Mouse (Mus musculus): ENCODE data around the gene Calcb.

Gene Calcb

DNA sequence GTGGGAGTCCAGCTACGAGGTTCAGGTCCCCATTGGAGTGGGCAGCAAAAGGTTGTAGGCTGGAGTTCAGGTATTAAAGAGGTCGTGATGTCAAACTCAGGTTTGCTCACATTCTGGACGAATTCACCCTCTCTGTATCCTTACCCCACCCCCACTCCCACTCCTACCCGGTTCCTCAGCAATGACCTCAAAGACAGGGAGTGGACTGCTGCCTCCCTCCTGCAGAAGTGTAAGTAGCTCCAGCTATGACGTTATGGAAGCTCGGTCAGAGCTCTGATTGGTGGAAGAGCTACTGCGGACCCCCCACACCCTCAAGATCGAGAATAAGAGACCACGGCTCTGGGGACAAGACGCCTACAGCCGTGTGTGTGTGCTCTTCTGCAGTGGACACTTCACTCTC is at the start of gene Calcb:
TSS of gene Calcb (plus strand) at position 344 of the 400 bp plus-strand sequence.
- DNase-seq (ENCODE audit: inconsistent age in 2 of 2, low spot score in 1 of 2): no peak

DNA sequence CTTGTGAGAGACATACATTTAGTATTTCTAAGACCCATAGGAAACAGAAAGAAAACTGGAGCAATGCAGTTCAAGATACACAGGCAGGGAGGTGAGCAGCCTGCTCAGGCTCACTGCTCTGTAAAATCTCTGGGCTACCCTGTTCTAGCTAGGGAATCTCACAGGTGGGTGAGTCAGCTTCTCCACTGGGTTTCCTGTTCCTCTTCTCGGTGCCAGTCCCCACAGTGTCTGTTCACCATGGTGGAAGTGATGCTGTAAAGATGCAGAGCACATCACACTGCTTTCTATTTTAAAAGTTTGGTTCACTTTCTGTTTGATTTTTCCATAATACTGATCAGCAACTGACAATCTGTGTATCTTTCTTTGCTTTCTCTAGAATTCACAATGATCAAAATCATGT is 47.0 kb upstream of the Calcb start:
- no peak for DNase-seq (ENCODE audit: inconsistent age in 2 of 2, low spot score in 1 of 2)

DNA sequence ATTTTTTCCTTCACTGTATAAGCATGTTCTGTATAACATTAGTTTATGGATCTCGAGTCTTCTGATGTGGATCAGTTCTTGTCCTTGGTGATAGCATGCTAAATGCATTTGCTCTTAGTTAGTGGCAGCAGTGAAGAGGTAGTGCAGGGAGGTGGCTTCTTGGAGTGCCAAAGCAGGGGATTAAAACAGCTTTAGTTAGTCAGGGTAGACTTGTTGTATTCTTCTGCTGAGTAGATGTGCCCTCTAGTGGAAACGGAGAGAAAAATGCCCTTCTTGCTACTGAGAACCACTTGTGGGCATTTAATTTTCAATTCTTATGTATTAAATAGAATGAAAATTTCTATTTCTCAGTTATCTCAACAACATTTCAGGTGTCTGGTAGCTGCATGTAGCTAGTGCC is 45.7 kb upstream of the Calcb start:
- DNase-seq (ENCODE audit: inconsistent age in 2 of 2, low spot score in 1 of 2): peak in 1 of 2 experiments; percentile 47

DNA sequence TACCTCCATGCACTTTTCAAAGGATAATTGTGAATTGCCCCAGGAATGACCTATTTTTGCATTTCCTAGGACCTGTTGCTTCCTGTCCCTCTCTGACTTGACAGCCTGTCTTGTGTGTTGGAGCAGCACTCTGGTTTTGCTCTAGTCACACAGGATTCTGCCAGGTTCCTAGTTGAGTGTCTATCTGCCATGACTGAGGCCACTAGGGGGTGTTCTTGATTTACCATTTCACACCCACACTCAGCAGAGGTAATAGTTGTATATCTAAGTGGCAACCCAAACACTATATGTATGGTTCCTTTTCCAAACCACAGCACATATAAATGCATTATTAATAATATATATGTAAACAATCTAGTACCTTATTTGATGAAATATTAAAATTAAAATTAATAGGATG is 26.1 kb upstream of the Calcb start:
- DNase-seq (ENCODE audit: inconsistent age in 2 of 2, low spot score in 1 of 2): peak; percentile 13 to 70

DNA sequence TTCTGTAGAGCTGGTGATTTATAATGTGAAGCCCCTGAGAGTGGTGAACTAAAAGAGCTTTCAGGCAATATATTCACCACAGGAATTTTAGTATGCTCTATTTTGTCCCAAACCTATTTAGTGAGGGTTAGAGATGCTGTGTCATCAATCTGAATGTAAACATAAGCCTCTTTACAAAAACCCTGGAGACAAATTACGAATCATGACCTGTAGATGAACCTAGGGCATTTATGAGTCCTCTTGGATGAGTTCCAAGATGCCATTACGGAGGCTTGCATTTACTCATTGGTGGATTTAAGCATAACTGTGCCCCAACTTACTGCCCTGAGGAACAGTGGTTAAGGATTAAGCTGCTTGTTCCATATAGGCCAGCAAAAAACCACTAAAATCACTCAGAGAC is 17.6 kb upstream of the Calcb start:
- DNase-seq (ENCODE audit: inconsistent age in 2 of 2, low spot score in 1 of 2): no peak

DNA sequence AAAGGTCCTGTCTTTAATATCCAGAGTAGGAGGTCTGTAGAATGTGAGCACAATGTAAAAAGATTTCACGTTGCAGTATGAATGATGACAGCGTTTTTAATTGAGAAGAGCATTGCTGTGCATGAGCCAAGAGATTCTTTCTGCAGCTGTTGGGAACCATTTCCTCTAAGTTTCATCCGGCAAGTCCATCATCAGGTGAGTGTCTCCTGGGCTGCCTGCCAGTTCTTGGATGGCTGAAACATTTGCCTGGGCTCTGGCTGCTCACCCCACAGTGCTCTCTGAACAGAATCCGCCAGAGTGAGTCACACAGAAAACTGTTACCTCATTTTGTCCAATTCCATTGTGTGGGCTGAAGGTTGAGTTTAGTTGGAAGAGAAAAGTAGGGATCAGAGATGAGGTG is 11.7 kb upstream of the Calcb start:
- DNase-seq (ENCODE audit: inconsistent age in 2 of 2, low spot score in 1 of 2): peak in 1 of 2 experiments; percentile 35

DNA sequence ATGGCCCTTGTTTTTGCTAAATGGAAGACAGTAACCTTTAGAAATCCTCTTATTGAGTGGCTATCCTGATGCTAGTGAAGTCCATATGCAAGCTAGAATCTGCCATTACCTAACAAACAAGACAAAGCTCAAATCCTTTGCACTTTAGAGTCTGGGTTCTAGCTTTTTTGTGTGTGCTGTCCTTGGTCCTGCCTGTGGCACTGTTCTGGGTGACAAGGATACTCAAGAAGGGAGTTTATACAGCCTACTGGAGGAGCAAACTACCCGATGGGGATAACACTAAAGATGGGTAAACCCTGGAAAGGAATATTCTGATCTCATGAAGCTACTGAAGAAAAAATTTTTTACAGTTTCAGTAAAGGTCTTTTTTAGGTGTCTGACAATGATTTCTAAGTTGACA is 11.0 kb upstream of the Calcb start:
- DNase-seq (ENCODE audit: inconsistent age in 2 of 2, low spot score in 1 of 2): peak in 1 of 2 experiments; percentile 58

DNA sequence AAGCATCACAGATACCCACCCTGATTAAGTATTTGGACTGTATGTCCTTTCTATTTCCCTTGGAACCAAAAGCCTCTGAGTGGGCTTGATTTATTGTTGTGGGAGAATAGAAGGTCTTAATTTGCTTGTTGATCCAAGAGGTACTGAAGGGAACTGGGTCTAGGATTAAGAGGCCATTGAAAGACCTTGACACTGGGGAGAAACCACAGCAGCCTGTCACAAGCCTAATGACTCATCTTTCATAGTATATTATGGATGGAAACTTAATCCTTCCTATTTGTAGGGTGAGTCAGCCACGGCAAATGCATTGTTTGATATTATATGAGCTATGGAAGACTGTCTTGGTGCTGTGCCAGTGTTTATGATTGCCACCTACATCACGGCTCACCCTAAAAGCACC is 8.0 kb upstream of the Calcb start:
- peak; percentile 21 to 74 for DNase-seq (ENCODE audit: inconsistent age in 2 of 2, low spot score in 1 of 2)

DNA sequence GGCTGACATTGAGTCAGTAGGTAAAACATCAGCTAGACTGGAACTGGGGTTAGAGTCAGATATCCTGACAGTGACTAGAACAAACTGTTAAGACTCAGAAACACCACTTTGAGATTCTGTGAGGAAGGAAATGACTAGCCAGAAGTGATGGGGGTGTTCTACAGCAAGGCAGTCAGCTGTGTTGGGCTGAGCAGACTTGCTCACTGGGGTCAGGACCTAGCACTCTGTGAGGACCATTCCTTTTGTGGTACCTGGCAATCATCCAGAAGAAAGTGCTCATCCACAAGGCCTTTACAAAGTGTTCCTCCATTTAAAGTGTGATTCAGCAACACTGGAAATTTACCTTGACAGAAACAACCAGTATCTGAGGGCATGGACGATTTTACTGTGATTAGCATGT is 5.9 kb upstream of the Calcb start:
- DNase-seq (ENCODE audit: inconsistent age in 2 of 2, low spot score in 1 of 2): peak; percentile 40 to 51

DNA sequence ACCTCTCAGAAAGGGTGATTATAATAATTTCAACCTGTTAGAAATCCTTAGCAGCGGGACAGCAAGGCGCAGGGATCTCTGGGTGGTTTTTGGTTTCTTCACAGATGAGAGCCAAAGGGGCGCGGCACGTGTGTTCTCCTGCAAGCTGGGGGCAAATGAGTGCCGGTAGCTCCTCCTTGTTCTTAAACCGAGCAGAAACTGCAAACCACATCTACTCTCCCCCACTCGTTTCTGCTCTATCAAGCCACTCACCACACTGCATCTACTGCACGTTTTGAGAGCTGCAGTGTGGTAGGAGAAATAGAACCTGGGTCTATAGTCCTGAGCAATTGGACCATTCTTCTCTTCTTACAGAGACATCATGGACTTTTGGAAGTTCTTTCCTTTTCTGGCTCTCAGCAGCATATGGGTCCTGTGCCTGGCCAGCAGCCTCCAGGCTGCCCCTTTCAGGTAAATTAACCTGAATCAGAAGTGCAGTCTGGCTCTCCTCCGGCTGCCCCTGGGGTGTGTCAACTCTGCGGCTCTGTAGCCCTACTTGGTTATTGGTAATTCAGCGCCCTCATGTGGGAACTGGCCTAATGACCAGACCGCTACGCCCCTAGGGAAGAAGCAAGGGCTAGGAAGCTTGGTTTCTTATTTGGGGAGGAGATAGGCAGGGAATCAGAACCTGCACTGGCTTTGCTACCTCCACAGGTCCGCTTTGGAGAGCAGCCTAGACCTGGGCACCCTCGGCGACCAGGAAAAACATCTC is 1.1 kb downstream of the Calcb start:
- peak; percentile 52 to 84 for DNase-seq (ENCODE audit: inconsistent age in 2 of 2, low spot score in 1 of 2)

DNA sequence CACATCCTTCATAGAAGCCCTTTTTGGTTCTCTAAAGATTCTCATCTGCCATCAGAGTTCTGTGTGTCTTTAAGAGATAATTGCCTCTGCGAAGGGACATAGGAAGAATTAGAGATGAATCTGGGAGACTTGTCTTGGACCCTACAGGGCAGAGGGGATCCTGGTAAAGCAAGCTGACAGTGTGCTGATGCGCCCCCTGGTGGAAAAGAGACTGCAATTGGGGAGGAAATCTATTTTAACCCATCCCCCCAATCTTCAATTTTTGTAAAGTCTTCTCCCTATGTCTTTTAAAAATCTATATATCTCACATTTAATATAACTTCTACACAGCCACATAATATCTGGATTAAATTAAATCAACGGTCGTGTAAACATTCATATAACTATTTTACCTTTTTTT is 11.3 kb downstream of the Calcb start:
- DNase-seq (ENCODE audit: inconsistent age in 2 of 2, low spot score in 1 of 2): peak in 1 of 2 experiments; percentile 49

DNA sequence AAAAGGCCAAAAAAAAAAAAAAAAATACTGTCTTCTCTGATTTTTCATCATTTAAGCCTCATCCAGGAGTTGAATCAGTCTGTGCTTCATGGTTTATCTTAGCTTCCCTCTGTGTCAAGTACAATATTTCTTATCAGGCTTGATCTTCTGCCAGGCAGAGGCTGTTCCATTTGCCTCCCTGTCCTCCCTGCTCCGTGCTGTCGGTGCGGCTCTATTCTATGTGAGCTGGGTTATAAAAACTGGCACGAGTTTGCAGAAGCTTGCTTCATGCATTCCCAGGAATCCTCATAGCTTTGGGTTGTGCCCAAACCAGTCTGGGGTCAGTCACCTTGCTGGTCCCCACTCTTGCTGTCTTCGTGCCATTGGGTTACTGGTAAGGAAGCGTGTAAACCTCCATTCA is 12.7 kb downstream of the Calcb start:
- peak; percentile 76 to 78 for DNase-seq (ENCODE audit: inconsistent age in 2 of 2, low spot score in 1 of 2)

DNA sequence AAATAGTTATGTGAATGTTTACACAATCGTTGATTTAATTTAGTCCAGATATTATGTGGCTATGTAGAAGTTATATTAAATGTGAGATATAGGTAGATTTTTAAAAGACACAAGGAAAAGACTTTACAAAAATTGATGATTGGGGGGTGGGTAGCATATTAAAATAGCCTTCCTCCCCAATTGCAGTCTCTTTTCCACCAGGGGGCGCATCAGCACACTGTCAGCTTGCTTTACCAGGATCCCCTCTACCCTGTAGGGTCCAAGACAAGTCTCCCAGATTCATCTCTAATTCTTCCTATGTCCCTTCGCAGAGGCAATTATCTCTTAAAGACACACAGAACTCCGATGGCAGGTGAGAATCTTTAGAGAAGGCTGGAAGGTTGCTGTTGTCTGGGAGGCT is 13.3 kb downstream of the Calcb start:
- peak in 1 of 2 experiments; percentile 57 for DNase-seq (ENCODE audit: inconsistent age in 2 of 2, low spot score in 1 of 2)

DNA sequence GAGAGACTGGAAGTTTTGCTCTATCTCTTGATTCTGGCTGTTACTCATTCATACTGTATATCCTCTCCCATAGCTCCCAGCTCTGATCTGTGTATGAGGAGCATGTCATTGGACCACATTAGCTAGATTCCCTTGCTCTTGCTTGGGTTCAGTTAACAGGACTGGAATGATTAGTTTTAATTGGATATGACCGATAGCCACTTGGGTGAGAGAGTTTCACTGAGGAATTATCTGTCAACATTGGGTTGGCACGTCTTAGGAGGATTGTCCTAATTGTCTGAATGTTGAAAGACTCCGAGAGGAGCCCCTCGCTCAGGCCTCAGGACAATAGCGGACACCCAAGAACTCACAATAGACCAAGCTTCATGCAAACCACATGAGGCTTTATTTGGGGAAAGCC is 17.8 kb downstream of the Calcb start:
- no peak for DNase-seq (ENCODE audit: inconsistent age in 2 of 2, low spot score in 1 of 2)

DNA sequence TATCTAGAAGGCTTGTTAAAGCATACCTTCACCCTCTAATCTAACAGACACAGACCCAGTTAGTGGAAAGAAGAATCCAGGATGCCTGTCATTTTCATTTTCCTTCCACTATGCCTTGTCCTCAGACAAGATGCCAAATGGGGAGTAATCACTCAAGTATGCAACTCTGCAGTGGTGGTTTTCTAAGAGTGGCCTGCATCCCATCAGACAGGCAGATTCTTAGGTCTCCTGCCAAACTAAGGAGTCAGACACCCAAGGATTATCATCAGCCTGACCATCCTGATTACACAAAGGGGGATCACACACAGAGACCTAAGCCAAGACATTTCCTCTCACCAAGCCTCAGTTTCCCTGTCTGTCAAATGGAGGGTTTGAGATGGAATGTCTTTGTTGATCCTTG is 19.7 kb downstream of the Calcb start:
- no peak for DNase-seq (ENCODE audit: inconsistent age in 2 of 2, low spot score in 1 of 2)

DNA sequence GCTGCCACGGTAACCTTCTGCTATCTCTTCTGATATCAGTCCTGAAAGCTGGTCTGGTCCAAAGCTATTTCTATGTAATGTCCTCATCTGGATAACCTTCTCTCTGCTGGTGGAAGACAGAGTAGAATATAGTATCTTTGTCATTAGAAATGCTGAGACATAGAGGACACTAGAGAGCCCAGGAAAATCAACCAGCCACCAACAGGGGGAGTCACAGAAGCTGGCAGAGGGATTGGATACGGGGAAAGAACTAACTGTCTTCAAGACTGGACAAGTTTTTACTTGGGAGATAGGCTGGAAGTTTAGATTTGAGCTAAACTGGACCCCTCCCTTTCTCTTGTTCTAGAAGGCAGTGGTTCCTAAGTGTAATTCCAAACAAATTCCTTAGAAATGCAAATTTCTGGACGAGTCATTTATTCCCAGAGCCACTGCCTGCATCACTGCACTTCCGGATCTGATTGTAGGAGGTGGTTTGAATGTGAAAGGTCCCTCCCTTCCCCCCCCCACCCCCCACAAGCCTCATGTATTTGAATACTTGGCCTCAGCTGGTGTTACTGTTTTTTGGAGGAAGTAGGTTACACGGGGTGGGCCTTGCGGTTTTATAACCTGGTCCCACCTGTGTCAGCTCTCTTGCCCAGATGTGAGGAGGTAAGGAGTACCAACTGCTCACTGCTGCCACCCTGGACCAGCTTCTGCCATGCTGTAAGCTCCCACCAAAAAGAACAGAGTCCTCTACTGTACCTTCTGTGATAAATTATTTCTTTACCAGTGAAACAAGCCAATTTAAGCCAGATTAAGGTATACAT is 22.1 kb downstream of the Calcb start:
- peak; percentile 24 to 70 for DNase-seq (ENCODE audit: inconsistent age in 2 of 2, low spot score in 1 of 2)

DNA sequence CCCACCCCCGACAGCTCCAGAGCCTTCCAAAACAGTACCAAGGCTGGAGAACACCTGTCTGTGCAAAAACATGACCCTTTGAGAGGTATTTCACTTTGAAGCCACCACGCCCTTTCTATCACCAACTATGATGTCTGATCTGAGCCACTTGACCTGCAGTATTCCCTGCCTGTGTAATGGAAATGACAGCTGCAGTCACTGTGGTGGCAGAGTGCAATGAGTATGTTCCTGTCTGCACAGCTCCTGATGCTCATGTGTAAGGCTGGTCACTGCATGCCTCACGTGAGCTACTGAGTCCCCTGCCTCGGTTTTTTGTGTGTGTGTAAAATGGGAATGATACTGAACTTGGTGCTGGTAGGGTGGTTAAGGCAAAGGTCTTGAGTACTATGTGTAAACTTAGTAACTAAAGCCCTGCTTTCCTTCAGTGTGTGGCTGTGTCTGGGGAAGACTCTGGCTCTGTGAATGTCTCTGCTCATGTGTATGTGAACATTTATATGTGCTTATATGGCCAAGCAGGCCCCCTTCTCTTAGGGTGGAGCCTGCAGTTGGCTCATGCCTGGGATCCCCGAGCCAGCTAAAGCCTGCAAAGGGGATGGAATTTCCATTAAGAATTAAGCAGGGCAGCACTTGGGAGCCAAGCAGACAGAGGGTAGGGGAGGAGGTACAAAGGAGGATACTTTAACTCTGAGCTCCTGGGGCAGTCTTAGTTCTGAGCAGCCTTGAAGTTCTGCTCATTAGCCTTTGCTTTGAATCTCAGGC is 24.8 kb downstream of the Calcb start, which contains the start of gene Insc:
TSS of gene Insc (plus strand) at position 673 of the 759 bp plus-strand sequence.
- no peak for DNase-seq (ENCODE audit: inconsistent age in 2 of 2, low spot score in 1 of 2)

DNA sequence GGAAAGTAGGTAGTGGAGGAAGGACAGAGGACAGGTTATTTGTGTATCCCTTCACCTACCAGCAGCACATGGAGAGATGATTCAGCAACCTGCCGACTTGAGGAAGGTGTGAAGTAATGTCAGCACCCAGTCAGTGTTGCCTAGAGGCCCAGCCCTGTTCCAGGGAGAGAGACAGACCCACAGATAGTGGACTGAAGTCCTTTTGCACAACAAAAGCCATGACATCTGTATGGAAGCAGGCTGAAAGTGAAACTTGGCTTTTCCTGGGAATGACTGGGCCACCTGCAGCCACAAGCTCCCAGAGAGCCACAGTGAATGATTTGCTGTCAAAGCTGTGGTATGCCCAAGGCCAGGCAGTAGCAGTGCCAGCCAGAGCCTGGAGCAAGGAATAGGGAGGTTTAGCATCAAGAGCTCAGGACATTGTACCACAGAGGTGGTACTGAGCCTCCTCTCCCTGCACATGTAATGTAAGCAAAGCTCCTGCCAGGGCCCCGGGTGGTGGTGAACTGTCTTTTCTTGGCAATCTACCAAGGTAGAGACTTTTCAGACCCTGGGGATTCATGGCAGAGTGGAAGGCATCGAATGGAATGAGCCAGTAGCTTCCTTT is 26.3 kb downstream of the Calcb start:
- DNase-seq (ENCODE audit: inconsistent age in 2 of 2, low spot score in 1 of 2): peak; percentile 70 to 82

DNA sequence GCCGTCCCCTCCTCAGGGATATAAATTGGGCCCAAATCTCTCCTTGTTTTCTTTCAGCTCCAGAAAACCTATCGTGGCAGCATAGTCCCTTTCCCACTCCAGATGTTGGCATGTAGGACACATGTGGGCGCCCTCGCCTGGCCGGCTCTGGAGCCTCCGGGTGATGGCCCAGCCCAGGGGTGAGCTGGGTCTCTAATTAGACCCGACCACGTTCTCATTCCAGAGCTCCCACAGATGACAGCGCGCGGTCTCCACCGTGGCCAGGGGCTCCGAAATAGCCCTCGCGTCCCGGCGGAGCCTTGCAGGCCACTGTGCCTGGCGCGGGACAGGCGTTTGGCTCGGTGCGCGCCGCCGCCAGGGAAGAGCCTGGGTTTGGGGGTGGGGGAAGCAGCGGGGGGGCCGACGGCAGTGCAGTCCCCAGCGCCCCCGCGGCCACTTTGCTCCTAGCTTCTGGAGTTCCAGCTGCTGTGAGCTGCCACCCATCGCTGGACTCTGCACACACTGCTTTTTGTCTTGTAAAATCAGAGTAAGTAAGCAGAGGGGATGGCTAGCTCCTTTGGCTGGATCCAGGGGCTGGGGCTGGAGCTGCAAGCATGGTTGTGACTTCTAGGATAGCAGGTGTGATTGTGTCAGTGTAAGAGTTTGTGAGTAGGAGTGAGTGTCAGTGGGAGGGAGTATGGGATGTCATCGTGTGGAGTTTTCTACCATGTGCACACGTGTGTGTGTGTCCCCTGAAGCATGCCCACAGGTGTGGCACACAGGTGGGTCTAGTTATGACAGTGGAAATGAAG is 27.2 kb downstream of the Calcb start:
- DNase-seq (ENCODE audit: inconsistent age in 2 of 2, low spot score in 1 of 2): peak; percentile 30 to 73

DNA sequence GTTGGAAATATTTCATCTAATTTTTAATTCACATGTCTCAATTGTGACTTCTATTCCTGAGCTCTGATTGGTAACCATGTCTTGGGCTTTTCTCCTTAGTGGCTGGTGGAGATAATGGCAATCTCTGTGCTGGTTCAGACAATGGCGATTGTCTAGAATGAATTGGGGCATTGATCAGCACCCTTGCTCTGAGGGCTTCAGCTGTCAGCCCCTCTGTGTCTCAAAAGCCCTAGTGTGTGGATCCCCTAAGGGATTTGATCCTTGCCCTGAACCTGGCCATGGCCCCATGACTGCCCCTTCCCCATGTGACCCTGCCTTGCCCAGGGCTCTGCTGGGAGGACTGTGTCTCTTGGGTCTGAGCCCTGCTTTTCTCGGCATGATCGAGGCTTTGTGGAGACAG is 29.2 kb downstream of the Calcb start:
- no peak for DNase-seq (ENCODE audit: inconsistent age in 2 of 2, low spot score in 1 of 2)
